Mouse (Mus musculus): Measurements from ENCODE around the gene Adamts4. TPM values are rescaled to one million over a fixed set of nuclear protein-coding genes. Genes with fewer than 3 reads are reported as not detected.

Gene Adamts4
- polyA plus RNA-seq, 1 experiment from 2014 or later: 6.2 TPM

- H3K4me1 ChIP-seq: peaks cover 43% of the 10 kb centered on the region
- no peaks in the 10 kb centered on the region for H3K27me3 ChIP-seq (replicated peaks)
- 91% methylated on average over 18 of the region's 18 CpGs for WGBS
- H3K27ac ChIP-seq: no peak overlapping the region
- no peak overlapping the region for H3K9ac ChIP-seq
- no peak for ATAC-seq (ENCODE audit: low FRiP score, low read depth)
- H3K36me3 ChIP-seq: peaks cover 43% of the 10 kb centered on the region
- no peak overlapping the region for H3K4me3 ChIP-seq
- no peaks in the 10 kb centered on the region for H3K9me3 ChIP-seq
- no peak overlapping the region for H3K4me2 ChIP-seq (replicated peaks)
Measured at GRCm38 (mm10) chr1:171283188-171284160, 33.3 kb downstream of the Adamts4 start.

GRCm38 (mm10) chr1:171284491-171284890, 34.3 kb downstream of the Adamts4 start:
- no peak overlapping the region for H3K9ac ChIP-seq
- peaks cover 41% of the 10 kb centered on the region for H3K4me1 ChIP-seq
- peaks cover 46% of the 10 kb centered on the region for H3K36me3 ChIP-seq
- no peaks in the 10 kb centered on the region for H3K27me3 ChIP-seq (replicated peaks)
- no peak overlapping the region for H3K4me2 ChIP-seq (replicated peaks)
- H3K9me3 ChIP-seq: no peaks in the 10 kb centered on the region
- ATAC-seq (ENCODE audit: low FRiP score, low read depth): no peak
- 92% methylated on average over 15 of the region's 15 CpGs for WGBS
- H3K27ac ChIP-seq: no peak overlapping the region
- H3K4me3 ChIP-seq: no peak overlapping the region

- Histone ChIP-seq H3K9me3 (no peaks in the 10 kb centered on the region), H3K27me3 (replicated peaks) (no peaks in the 10 kb centered on the region), H3K4me2 (replicated peaks) (peak overlapping the region; percentile 63; the same call in 1 of the 2 replicates), H3K9ac (no peak overlapping the region), H3K36me3 (peaks cover 51% of the 10 kb centered on the region), H3K27ac (no peak overlapping the region), H3K4me3 (no peak overlapping the region), H3K4me1 (peaks cover 33% of the 10 kb centered on the region)
- no peak for ATAC-seq (ENCODE audit: low FRiP score, low read depth)
- 89% methylated on average over 20 of the region's 20 CpGs for WGBS
Measured at GRCm38 (mm10) chr1:171285096-171285892, 35.1 kb downstream of the Adamts4 start.

- Histone ChIP-seq H3K4me3 (peak overlapping the region; percentile 93), H3K27ac (no peak overlapping the region), H3K4me2 (replicated peaks) (peak overlapping the region; percentile 63), H3K4me1 (peaks cover 25% of the 10 kb centered on the region), H3K36me3 (peaks cover 51% of the 10 kb centered on the region), H3K9me3 (no peaks in the 10 kb centered on the region), H3K27me3 (replicated peaks) (no peaks in the 10 kb centered on the region), H3K9ac (peak overlapping the region; percentile 93; the same call in 1 of the 2 replicates)
- no peak for ATAC-seq (ENCODE audit: low FRiP score, low read depth)
- WGBS: 92% methylated on average over 19 of the region's 19 CpGs
Measured at GRCm38 (mm10) chr1:171286517-171286916, 36.3 kb downstream of the Adamts4 start.

- peak; percentile 93 for ATAC-seq (ENCODE audit: low FRiP score, low read depth)
- Histone ChIP-seq H3K36me3 (peaks cover 47% of the 10 kb centered on the region), H3K9ac (peak within 1 kb of the TSS; percentile 93), H3K27ac (peak within 1 kb of the TSS; percentile 92), H3K4me2 (replicated peaks) (peak within 1 kb of the TSS; percentile 63), H3K4me3 (peak within 1 kb of the TSS; percentile 93), H3K4me1 (peaks cover 16% of the 10 kb centered on the region), H3K9me3 (no peaks in the 10 kb centered on the region), H3K27me3 (replicated peaks) (no peaks in the 10 kb centered on the region)
- under 1% methylated on average over 49 of the region's 49 CpGs for WGBS
Measured at GRCm38 (mm10) chr1:171287136-171288081, 37.2 kb downstream of the Adamts4 start, which contains the start of gene Usp21. TSS of gene Usp21 (minus strand) at chr1:171287991.

- ATAC-seq (ENCODE audit: low FRiP score, low read depth): no peak
Measured at GRCm38 (mm10) chr1:171288328-171288727, 38.1 kb downstream of the Adamts4 start.

GRCm38 (mm10) chr1:171293351-171293750, 43.1 kb downstream of the Adamts4 start:
- no peaks in the 10 kb centered on the region for H3K9me3 ChIP-seq
- H3K27me3 ChIP-seq (replicated peaks): no peaks in the 10 kb centered on the region
- no peak overlapping the region; the same call in 1 of the 2 replicates for H3K9ac ChIP-seq
- H3K4me1 ChIP-seq: peaks cover 7% of the 10 kb centered on the region
- H3K4me2 ChIP-seq (replicated peaks): peak overlapping the region; percentile 83
- ATAC-seq (ENCODE audit: low FRiP score, low read depth): no peak
- no peak overlapping the region; the same call in 1 of the 2 replicates for H3K4me3 ChIP-seq
- WGBS: 89% methylated on average over 3 of the region's 3 CpGs
- H3K27ac ChIP-seq: no peak overlapping the region
- peaks cover 11% of the 10 kb centered on the region for H3K36me3 ChIP-seq

More at GRCm38 (mm10) chr1:171288328-171288727, 38.1 kb downstream of the Adamts4 start:
- no peak overlapping the region for H3K27ac ChIP-seq
- no peaks in the 10 kb centered on the region for H3K9me3 ChIP-seq
- 68% methylated on average over 4 of the region's 4 CpGs for WGBS
- H3K4me2 ChIP-seq (replicated peaks): peak overlapping the region; percentile 63
- peaks cover 17% of the 10 kb centered on the region for H3K4me1 ChIP-seq
- peaks cover 42% of the 10 kb centered on the region for H3K36me3 ChIP-seq
- H3K9ac ChIP-seq: no peak overlapping the region
- H3K27me3 ChIP-seq (replicated peaks): no peaks in the 10 kb centered on the region
- H3K4me3 ChIP-seq: no peak overlapping the region; the same call in 1 of the 2 replicates

- H3K9me3 ChIP-seq: no peaks in the 10 kb centered on the region
- H3K27me3 ChIP-seq (replicated peaks): no peaks in the 10 kb centered on the region; the same call in 1 of the 2 replicates
- WGBS: 39% methylated on average over 5 of the region's 5 CpGs
- peak overlapping the region; percentile 83 for H3K4me2 ChIP-seq (replicated peaks)
- H3K4me1 ChIP-seq: peaks cover 6% of the 10 kb centered on the region; the same call in 1 of the 2 replicates
- H3K9ac ChIP-seq: peak overlapping the region; percentile 74
- ATAC-seq (ENCODE audit: low FRiP score, low read depth): 0 out of 2 replicates have a peak, but pooled peaks have one; percentile 23
- peak overlapping the region; percentile 61 for H3K4me3 ChIP-seq
- H3K27ac ChIP-seq: no peak overlapping the region
- peaks cover 11% of the 10 kb centered on the region for H3K36me3 ChIP-seq
Measured at GRCm38 (mm10) chr1:171293906-171294297, 43.7 kb downstream of the Adamts4 start.

GRCm38 (mm10) chr1:171294298-171295062, 44.3 kb downstream of the Adamts4 start, which contains the start of gene Ufc1:
TSS of gene Ufc1 (minus strand) at chr1:171295024.
- H3K4me1 ChIP-seq: peaks cover 6% of the 10 kb centered on the region; the same call in 1 of the 2 replicates
- H3K4me3 ChIP-seq: peak within 1 kb of the TSS; percentile 61
- ATAC-seq (ENCODE audit: low FRiP score, low read depth): peak; percentile 87
- WGBS: under 1% methylated on average over 42 of the region's 42 CpGs
- no peaks in the 10 kb centered on the region for H3K9me3 ChIP-seq
- H3K27ac ChIP-seq: peak within 1 kb of the TSS; percentile 72; the same call in 1 of the 2 replicates
- H3K9ac ChIP-seq: peak within 1 kb of the TSS; percentile 74
- H3K4me2 ChIP-seq (replicated peaks): peak within 1 kb of the TSS; percentile 83
- H3K27me3 ChIP-seq (replicated peaks): no peaks in the 10 kb centered on the region; the same call in 1 of the 2 replicates
- peaks cover 5% of the 10 kb centered on the region for H3K36me3 ChIP-seq

- H3K9ac ChIP-seq: peak overlapping the region; percentile 74
- peak overlapping the region; percentile 83 for H3K4me2 ChIP-seq (replicated peaks)
- peak overlapping the region; percentile 61 for H3K4me3 ChIP-seq
- peaks cover under 1% of the 10 kb centered on the region; the same call in 1 of the 2 replicates for H3K36me3 ChIP-seq
- no peaks in the 10 kb centered on the region; the same call in 1 of the 2 replicates for H3K27me3 ChIP-seq (replicated peaks)
- ATAC-seq (ENCODE audit: low FRiP score, low read depth): peak; percentile 8; the same call in 1 of the 2 replicates
- H3K4me1 ChIP-seq: peaks cover 6% of the 10 kb centered on the region; the same call in 1 of the 2 replicates
- H3K27ac ChIP-seq: peak overlapping the region; percentile 72; the same call in 1 of the 2 replicates
- WGBS: 15% methylated on average over 3 of the region's 3 CpGs
- H3K9me3 ChIP-seq: no peaks in the 10 kb centered on the region
Measured at GRCm38 (mm10) chr1:171295063-171295402, 44.8 kb downstream of the Adamts4 start.
